Mouse (Mus musculus): ENCODE results near the gene Drg2.
"Not testable (repeated sequence)": the region's sequence is repeated elsewhere in the genome, so short reads cannot be mapped to it uniquely, and the experiment has no call there.

Drg2 gene

GRCm38 (mm10) chr11:60454080-60454744 is at the start of gene Drg2:
Drg2 (plus strand) TSS chr11:60454591.
- DNase-seq (ENCODE audit: low spot score in 2 of 2), result peak; percentile 83 to 84

GRCm38 (mm10) chr11:60406606-60407005 is 47.8 kb upstream of the Drg2 start:
- no peak for DNase-seq (ENCODE audit: low spot score in 2 of 2)

- peak in 1 of 2 experiments; percentile 50 for DNase-seq (ENCODE audit: low spot score in 2 of 2)
These were observed 42.2 kb upstream of the Drg2 start for GRCm38 (mm10) chr11:60412173-60412572.

GRCm38 (mm10) chr11:60412921-60413320 is 41.5 kb upstream of the Drg2 start:
- no peak for DNase-seq (ENCODE audit: low spot score in 2 of 2)

- no peak for DNase-seq (ENCODE audit: low spot score in 2 of 2)
These were observed 37.8 kb upstream of the Drg2 start for GRCm38 (mm10) chr11:60416590-60416962.

- DNase-seq (ENCODE audit: low spot score in 2 of 2), result peak; percentile 98 to 99
These were observed 37.3 kb upstream of the Drg2 start, which contains the start of gene Gid4 for GRCm38 (mm10) chr11:60416963-60417716. Gid4 (plus strand) TSS chr11:60417145.

- DNase-seq (ENCODE audit: low spot score in 2 of 2), result no peak
These were observed 36.5 kb upstream of the Drg2 start, which contains the start of gene Atpaf2 for GRCm38 (mm10) chr11:60417717-60418472. Atpaf2 (minus strand) TSS chr11:60418457.

- DNase-seq (ENCODE audit: low spot score in 2 of 2), result no peak
These were observed 36.0 kb upstream of the Drg2 start for GRCm38 (mm10) chr11:60418473-60418803.

- no peak for DNase-seq (ENCODE audit: low spot score in 2 of 2)
These were observed 32.2 kb upstream of the Drg2 start for GRCm38 (mm10) chr11:60422046-60422668.

- no peak for DNase-seq (ENCODE audit: low spot score in 2 of 2)
These were observed 31.4 kb upstream of the Drg2 start for GRCm38 (mm10) chr11:60423006-60423405.

- no peak for DNase-seq (ENCODE audit: low spot score in 2 of 2)
These were observed 28.0 kb upstream of the Drg2 start for GRCm38 (mm10) chr11:60426417-60426816.

GRCm38 (mm10) chr11:60427628-60428027 is 26.8 kb upstream of the Drg2 start:
- DNase-seq (ENCODE audit: low spot score in 2 of 2), result no peak

GRCm38 (mm10) chr11:60433501-60433900 is 20.9 kb upstream of the Drg2 start:
- DNase-seq (ENCODE audit: low spot score in 2 of 2), result no peak

- DNase-seq (ENCODE audit: low spot score in 2 of 2), result no peak
These were observed 19.3 kb upstream of the Drg2 start for GRCm38 (mm10) chr11:60435133-60435532.

GRCm38 (mm10) chr11:60436618-60437017 is 17.8 kb upstream of the Drg2 start:
- no peak for DNase-seq (ENCODE audit: low spot score in 2 of 2)

GRCm38 (mm10) chr11:60439621-60440020 is 14.8 kb upstream of the Drg2 start:
- DNase-seq (ENCODE audit: low spot score in 2 of 2), result not testable (repeated sequence)

- DNase-seq (ENCODE audit: low spot score in 2 of 2), result no peak
These were observed 14.2 kb upstream of the Drg2 start for GRCm38 (mm10) chr11:60440176-60440575.

GRCm38 (mm10) chr11:60442896-60443295 is 11.5 kb upstream of the Drg2 start:
- no peak for DNase-seq (ENCODE audit: low spot score in 2 of 2)

GRCm38 (mm10) chr11:60444007-60444406 is 10.4 kb upstream of the Drg2 start:
- DNase-seq (ENCODE audit: low spot score in 2 of 2), result no peak

- no peak for DNase-seq (ENCODE audit: low spot score in 2 of 2)
These were observed 325 bp downstream of the Drg2 start for GRCm38 (mm10) chr11:60454745-60455087.

- DNase-seq (ENCODE audit: low spot score in 2 of 2), result peak in 1 of 2 experiments; percentile 3
These were observed 3.6 kb downstream of the Drg2 start for GRCm38 (mm10) chr11:60457973-60458372.

- no peak for DNase-seq (ENCODE audit: low spot score in 2 of 2)
These were observed 11.6 kb downstream of the Drg2 start for GRCm38 (mm10) chr11:60465943-60466380.
